Mouse (Mus musculus): ENCODE data around the gene Slc45a1.

Gene Slc45a1

GRCm38 (mm10) chr4:150659926-150660610, 8.1 kb upstream of the Slc45a1 start:
- no peak for DNase-seq (ENCODE audit: low spot score in 2 of 2)

DNA sequence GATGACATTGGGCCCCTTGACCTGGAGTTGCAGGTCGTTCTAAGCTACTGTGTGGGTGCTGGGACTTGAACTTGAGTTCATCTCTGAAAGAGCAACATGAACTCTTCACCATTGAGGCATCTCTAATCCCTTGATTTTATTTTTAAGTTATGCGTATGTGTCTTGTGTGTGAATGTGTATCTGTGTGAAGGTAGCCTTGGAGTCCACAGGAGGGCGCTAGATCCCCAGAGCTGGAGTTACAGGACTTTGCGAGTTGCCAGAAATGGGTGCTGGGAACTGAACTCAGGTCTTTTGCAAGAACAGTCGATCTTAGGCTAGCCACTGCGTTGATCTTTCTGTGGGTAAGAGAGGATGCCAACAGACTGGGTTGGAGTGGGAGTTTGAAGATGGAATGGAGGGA, 4.5 kb upstream of the Slc45a1 start:
- no peak for DNase-seq (ENCODE audit: low spot score in 2 of 2)

- DNase-seq (ENCODE audit: low spot score in 2 of 2) = peak; percentile 84 to 86
Observed at GRCm38 (mm10) chr4:150655989-150656388, 4.0 kb upstream of the Slc45a1 start.

DNA sequence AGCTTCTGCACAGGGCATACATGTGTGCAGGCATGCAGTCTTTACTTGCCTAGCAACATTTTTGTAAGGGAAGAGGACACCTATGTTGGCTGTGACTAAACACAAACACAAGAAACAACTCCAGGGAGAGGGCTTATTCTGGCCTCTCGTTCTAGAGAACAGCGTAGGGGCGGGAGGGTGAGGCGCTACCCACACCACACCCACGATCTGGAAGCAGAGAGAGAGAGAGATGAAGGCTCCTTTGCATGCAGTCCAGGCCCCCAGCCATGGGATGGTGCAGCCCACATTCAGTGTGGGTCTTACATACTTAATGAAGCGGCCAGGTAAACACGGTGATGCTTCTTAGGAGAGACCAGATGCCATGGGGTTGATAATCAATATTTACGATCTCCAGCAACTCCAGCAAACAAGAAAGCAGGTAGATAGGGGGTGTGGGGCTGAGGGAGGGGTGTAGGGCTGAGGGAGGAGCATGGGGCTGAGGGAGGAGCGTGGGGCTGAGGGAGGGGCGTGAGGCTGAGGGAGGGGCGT, 1.2 kb upstream of the Slc45a1 start:
- DNase-seq (ENCODE audit: low spot score in 2 of 2) = no peak

GRCm38 (mm10) chr4:150649327-150649726, 2.6 kb downstream of the Slc45a1 start:
- DNase-seq (ENCODE audit: low spot score in 2 of 2) = no peak

DNA sequence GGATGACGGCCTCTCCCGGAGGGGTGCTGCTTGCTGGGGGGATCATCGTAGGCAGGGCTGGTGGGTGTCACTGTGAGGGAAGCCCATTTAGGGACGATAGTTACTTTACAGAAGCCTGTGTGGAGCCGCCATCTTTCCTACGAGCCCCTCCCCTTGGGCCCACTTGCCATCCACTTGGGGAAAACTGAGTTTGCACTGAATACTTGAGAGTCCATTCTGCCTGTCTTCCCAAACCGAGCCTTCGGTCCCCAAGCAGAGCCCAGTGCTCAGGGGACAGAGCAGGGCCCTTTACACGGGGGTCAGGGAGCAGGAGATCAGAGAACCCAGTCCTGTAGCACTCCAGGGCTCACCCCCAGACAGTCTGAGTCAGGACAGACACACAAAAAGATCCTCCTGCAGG, 7.7 kb downstream of the Slc45a1 start:
- DNase-seq (ENCODE audit: low spot score in 2 of 2) = no peak

GRCm38 (mm10) chr4:150636635-150637034, 15.3 kb downstream of the Slc45a1 start:
- no peak for DNase-seq (ENCODE audit: low spot score in 2 of 2)

- no peak for DNase-seq (ENCODE audit: low spot score in 2 of 2)
Observed at GRCm38 (mm10) chr4:150635568-150635967, 16.4 kb downstream of the Slc45a1 start.

DNA sequence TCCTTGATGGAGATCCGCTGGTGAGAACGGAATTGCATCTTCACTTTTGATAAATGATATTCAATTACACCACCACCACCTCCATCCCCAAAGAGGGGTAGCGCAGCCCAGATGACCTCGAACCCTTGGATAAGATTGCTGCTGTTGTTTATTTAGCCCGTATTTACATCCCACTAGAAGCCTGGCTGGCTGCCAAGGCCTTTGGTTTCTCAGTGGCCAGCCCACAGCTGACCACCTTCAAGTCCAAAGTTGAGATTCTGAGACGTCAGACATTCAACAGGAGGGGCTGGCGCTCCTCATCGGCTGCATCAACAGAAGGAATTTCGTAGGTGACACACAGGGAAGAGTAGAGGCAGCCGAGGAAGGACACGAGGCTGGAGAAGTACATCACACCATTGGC, 22.7 kb downstream of the Slc45a1 start:
- no peak for DNase-seq (ENCODE audit: low spot score in 2 of 2)

GRCm38 (mm10) chr4:150625951-150626732, 25.8 kb downstream of the Slc45a1 start:
- DNase-seq (ENCODE audit: low spot score in 2 of 2) = peak; percentile 51 to 54

DNA sequence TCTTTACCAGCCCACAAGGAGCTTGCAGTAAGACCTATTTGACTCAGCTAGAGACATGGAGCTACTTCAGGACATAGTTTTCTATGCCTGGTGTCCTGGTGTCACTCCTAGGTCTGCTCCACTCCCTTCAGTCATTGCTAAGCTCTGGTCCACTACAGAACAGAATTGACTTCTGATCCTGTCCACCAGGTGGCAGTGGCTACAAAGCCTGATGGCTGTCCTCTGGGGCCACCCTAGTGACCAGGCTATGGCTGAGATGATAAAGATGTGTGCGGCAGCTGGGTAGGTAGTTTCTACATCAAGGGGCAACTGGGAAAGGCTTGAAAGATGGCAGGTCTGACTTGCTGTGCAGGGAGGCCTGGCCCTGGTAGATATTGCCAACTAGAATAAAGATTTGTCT, 26.5 kb downstream of the Slc45a1 start:
- peak; percentile 56 to 74 for DNase-seq (ENCODE audit: low spot score in 2 of 2)

GRCm38 (mm10) chr4:150624933-150625332, 27.0 kb downstream of the Slc45a1 start:
- no peak for DNase-seq (ENCODE audit: low spot score in 2 of 2)

GRCm38 (mm10) chr4:150624214-150624823, 27.7 kb downstream of the Slc45a1 start:
- DNase-seq (ENCODE audit: low spot score in 2 of 2) = no peak

DNA sequence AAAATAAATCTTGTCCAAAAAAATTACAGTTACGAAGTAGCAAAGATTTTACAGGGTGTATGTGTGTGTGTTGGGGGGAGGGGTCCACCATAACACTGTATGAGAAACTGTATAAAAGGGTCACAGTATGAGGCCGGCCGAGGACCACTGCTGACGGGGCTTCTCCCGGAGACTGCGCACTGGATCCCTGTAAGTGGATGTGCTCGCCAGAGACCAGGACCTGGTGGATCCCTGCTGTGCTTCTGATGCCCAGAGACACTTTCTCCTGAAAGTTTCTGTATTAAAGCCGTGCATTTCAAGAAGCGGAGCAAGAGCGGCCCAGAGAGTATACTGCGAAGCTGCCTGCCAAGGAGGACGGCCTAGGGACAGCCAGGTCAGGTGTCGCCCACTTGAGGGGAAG, 29.3 kb downstream of the Slc45a1 start:
- no peak for DNase-seq (ENCODE audit: low spot score in 2 of 2)

- no peak for DNase-seq (ENCODE audit: low spot score in 2 of 2)
Observed at GRCm38 (mm10) chr4:150619011-150619410, 33.0 kb downstream of the Slc45a1 start.

DNA sequence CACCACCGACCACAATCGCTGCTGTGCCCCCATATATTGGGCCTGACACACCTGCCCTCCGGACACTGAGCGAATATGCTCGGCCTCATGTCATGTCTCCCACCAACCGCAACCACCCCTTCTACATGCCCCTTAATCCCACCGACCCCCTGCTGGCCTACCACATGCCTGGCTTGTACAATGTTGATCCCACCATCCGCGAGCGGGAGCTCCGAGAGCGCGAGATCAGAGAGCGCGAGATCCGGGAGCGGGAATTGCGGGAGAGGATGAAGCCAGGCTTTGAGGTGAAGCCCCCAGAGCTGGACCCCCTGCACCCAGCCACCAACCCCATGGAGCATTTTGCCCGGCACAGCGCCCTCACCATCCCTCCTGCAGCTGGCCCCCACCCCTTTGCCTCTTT, 35.1 kb downstream of the Slc45a1 start:
- no peak for DNase-seq (ENCODE audit: low spot score in 2 of 2)

DNA sequence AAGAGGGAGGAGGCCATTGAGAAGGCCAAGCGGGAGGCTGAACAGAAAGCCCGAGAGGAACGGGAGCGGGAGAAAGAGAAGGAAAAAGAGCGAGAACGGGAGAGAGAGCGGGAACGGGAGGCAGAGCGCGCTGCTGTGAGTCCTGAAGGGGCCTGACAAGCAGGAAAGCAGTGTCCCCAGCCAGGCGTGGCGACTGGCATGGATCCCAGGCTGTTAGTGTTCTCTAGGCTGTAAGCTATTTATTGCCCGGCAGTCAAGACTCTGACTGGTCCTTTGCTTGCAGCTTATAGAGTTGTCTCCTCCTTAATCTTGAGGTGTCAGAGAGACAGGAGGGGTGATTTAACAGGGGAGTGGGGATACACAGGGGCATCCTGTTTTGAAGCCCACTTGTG, 35.9 kb downstream of the Slc45a1 start:
- DNase-seq (ENCODE audit: low spot score in 2 of 2) = no peak

DNA sequence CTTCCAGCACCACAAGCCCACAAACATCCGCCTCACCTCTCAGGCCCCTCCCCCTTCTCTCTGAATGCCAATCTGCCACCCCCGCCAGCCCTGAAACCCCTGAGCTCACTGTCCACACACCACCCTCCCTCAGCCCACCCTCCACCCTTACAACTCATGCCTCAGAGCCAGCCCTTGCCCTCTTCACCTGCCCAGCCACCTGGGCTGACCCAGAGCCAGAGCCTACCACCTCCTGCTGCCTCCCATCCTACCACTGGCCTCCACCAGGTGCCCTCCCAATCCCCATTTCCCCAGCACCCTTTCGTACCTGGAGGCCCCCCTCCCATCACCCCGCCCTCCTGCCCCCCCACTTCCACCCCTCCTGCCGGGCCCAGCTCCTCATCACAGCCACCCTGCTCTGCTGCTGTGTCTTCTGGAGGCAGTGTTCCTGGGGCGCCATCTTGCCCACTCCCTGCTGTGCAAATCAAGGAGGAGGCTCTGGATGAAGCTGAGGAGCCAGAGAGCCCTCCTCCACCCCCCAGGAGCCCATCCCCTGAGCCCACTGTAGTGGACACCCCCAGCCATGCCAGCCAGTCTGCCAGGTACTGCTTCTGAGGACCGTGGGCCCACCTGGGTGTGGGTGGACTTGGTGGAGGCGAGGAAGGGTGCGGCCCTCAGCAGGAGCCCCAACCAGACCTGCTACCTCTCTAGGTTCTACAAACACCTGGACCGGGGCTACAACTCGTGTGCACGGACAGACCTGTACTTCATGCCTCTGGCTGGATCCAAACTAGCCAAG, 36.5 kb downstream of the Slc45a1 start:
- DNase-seq (ENCODE audit: low spot score in 2 of 2) = no peak

DNA sequence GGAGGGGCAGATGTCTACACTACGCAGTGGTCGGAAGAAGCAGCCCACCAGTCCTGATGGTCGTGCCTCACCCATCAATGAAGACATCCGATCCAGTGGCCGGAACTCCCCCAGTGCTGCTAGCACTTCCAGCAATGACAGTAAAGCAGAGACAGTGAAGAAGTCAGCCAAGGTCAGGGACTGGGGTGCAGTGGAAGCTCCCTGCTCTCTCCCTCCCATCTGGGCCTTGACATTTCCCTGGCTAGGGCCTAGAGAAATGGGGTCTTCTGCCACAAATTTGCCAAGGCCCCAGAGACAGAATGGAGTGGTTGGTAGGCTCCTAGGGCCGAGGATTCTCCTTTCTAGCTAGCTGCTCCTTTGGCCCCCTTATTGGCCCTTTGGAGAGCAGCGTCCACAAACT, 38.3 kb downstream of the Slc45a1 start:
- no peak for DNase-seq (ENCODE audit: low spot score in 2 of 2)

- no peak for DNase-seq (ENCODE audit: low spot score in 2 of 2)
Observed at GRCm38 (mm10) chr4:150608670-150609069, 43.3 kb downstream of the Slc45a1 start.

GRCm38 (mm10) chr4:150606449-150607161, 45.4 kb downstream of the Slc45a1 start:
- DNase-seq (ENCODE audit: low spot score in 2 of 2) = no peak

Data from frontal cortex, postnatal 36 days (tissue).